Mouse (Mus musculus): ENCODE measurements around the gene Rpl22. TPM values are rescaled to one million over a fixed set of nuclear protein-coding genes. Genes with fewer than 3 reads are reported as not detected.

Gene Rpl22
- polyA plus RNA-seq, 1 experiment from 2014 or later, result 441 TPM

- no peaks in the 10 kb centered on the region for H3K9me3 ChIP-seq (replicated peaks; ENCODE audit: control insufficient read depth, low read length)
- no peak overlapping the region for H3K9ac ChIP-seq (replicated peaks; ENCODE audit: low read length)
- ATAC-seq (replicated peaks; ENCODE audit: insufficient number of reproducible peaks, low FRiP score, low TSS enrichment, low read depth) (no peak), DNase-seq (ENCODE audit: low spot score) (no peak)
- H3K4me3 ChIP-seq (ENCODE audit: low read depth, low read length), result no peak overlapping the region
- no peak overlapping the region for H3K27ac ChIP-seq (replicated peaks; ENCODE audit: low read depth, low read length)
- no peak overlapping the region for H3K4me2 ChIP-seq (ENCODE audit: low read depth, low read length)
- H3K27me3 ChIP-seq (ENCODE audit: control insufficient read depth, insufficient read depth, low read length), result peaks cover 20% of the 10 kb centered on the region
- WGBS, result 62% methylated on average over 7 of the region's 7 CpGs
- H3K4me1 ChIP-seq (ENCODE audit: control insufficient read depth, insufficient read depth, low read length), result peaks cover 1% of the 10 kb centered on the region; the same call in 1 of the 2 replicates
- H3K36me3 ChIP-seq (replicated peaks; ENCODE audit: control insufficient read depth, insufficient read depth, low read depth, low read length), result no peaks in the 10 kb centered on the region
These were observed 19.1 kb downstream of the Rpl22 start for GRCm38 (mm10) chr4:152344651-152345050.

GRCm38 (mm10) chr4:152345120-152345889 is 19.8 kb downstream of the Rpl22 start:
- H3K36me3 ChIP-seq (replicated peaks; ENCODE audit: control insufficient read depth, insufficient read depth, low read depth, low read length), result no peaks in the 10 kb centered on the region
- H3K9ac ChIP-seq (replicated peaks; ENCODE audit: low read length), result no peak overlapping the region
- ATAC-seq (replicated peaks; ENCODE audit: insufficient number of reproducible peaks, low FRiP score, low TSS enrichment, low read depth) (no peak), DNase-seq (ENCODE audit: low spot score) (no peak)
- 54% methylated on average over 7 of the region's 7 CpGs for WGBS
- H3K4me3 ChIP-seq (ENCODE audit: low read depth, low read length), result no peak overlapping the region
- no peak overlapping the region for H3K4me2 ChIP-seq (ENCODE audit: low read depth, low read length)
- H3K27ac ChIP-seq (replicated peaks; ENCODE audit: low read depth, low read length), result no peak overlapping the region
- peaks cover 16% of the 10 kb centered on the region for H3K27me3 ChIP-seq (ENCODE audit: control insufficient read depth, insufficient read depth, low read length)
- no peaks in the 10 kb centered on the region for H3K9me3 ChIP-seq (replicated peaks; ENCODE audit: control insufficient read depth, low read length)
- no peaks in the 10 kb centered on the region for H3K4me1 ChIP-seq (ENCODE audit: control insufficient read depth, insufficient read depth, low read length)

- WGBS, result 13% methylated on average over 17 of the region's 17 CpGs
- no peaks in the 10 kb centered on the region for H3K9me3 ChIP-seq (replicated peaks; ENCODE audit: control insufficient read depth, low read length)
- no peaks in the 10 kb centered on the region for H3K4me1 ChIP-seq (ENCODE audit: control insufficient read depth, insufficient read depth, low read length)
- H3K4me3 ChIP-seq (ENCODE audit: low read depth, low read length), result no peak overlapping the region
- H3K4me2 ChIP-seq (ENCODE audit: low read depth, low read length), result no peak overlapping the region
- no peaks in the 10 kb centered on the region for H3K36me3 ChIP-seq (replicated peaks; ENCODE audit: control insufficient read depth, insufficient read depth, low read depth, low read length)
- no peak overlapping the region for H3K9ac ChIP-seq (replicated peaks; ENCODE audit: low read length)
- no peak overlapping the region for H3K27ac ChIP-seq (replicated peaks; ENCODE audit: low read depth, low read length)
- peaks cover 13% of the 10 kb centered on the region for H3K27me3 ChIP-seq (ENCODE audit: control insufficient read depth, insufficient read depth, low read length)
- no peak for ATAC-seq (replicated peaks; ENCODE audit: insufficient number of reproducible peaks, low FRiP score, low TSS enrichment, low read depth)
- peak; percentile 60 for DNase-seq (ENCODE audit: low spot score)
These were observed 24.4 kb downstream of the Rpl22 start for GRCm38 (mm10) chr4:152349837-152350381.

GRCm38 (mm10) chr4:152350722-152351421 is 25.3 kb downstream of the Rpl22 start:
- Histone ChIP-seq H3K9me3 (replicated peaks; ENCODE audit: control insufficient read depth, low read length) (no peaks in the 10 kb centered on the region), H3K4me1 (ENCODE audit: control insufficient read depth, insufficient read depth, low read length) (no peaks in the 10 kb centered on the region), H3K27me3 (ENCODE audit: control insufficient read depth, insufficient read depth, low read length) (peaks cover 13% of the 10 kb centered on the region), H3K9ac (replicated peaks; ENCODE audit: low read length) (no peak overlapping the region), H3K27ac (replicated peaks; ENCODE audit: low read depth, low read length) (no peak overlapping the region), H3K4me3 (ENCODE audit: low read depth, low read length) (no peak overlapping the region), H3K36me3 (replicated peaks; ENCODE audit: control insufficient read depth, insufficient read depth, low read depth, low read length) (no peaks in the 10 kb centered on the region), H3K4me2 (ENCODE audit: low read depth, low read length) (no peak overlapping the region)
- DNase-seq (ENCODE audit: low spot score) (no peak), ATAC-seq (replicated peaks; ENCODE audit: insufficient number of reproducible peaks, low FRiP score, low TSS enrichment, low read depth) (no peak)
- 38% methylated on average over 8 of the region's 8 CpGs for WGBS

GRCm38 (mm10) chr4:152351422-152352305 is 26.1 kb downstream of the Rpl22 start:
- Histone ChIP-seq H3K4me1 (ENCODE audit: control insufficient read depth, insufficient read depth, low read length) (no peaks in the 10 kb centered on the region), H3K4me3 (ENCODE audit: low read depth, low read length) (no peak overlapping the region), H3K27ac (replicated peaks; ENCODE audit: low read depth, low read length) (no peak overlapping the region), H3K4me2 (ENCODE audit: low read depth, low read length) (no peak overlapping the region), H3K36me3 (replicated peaks; ENCODE audit: control insufficient read depth, insufficient read depth, low read depth, low read length) (no peaks in the 10 kb centered on the region), H3K9ac (replicated peaks; ENCODE audit: low read length) (no peak overlapping the region), H3K9me3 (replicated peaks; ENCODE audit: control insufficient read depth, low read length) (no peaks in the 10 kb centered on the region), H3K27me3 (ENCODE audit: control insufficient read depth, insufficient read depth, low read length) (peaks cover 13% of the 10 kb centered on the region)
- ATAC-seq (replicated peaks; ENCODE audit: insufficient number of reproducible peaks, low FRiP score, low TSS enrichment, low read depth) (0 out of 2 replicates have a peak, but pooled peaks have one; percentile 35), DNase-seq (ENCODE audit: low spot score) (peak; percentile 70)
- WGBS, result 12% methylated on average over 14 of the region's 14 CpGs

- no peak overlapping the region for H3K4me2 ChIP-seq (ENCODE audit: low read depth, low read length)
- 83% methylated on average over 14 of the region's 14 CpGs for WGBS
- no peak overlapping the region for H3K4me3 ChIP-seq (ENCODE audit: low read depth, low read length)
- H3K4me1 ChIP-seq (ENCODE audit: control insufficient read depth, insufficient read depth, low read length), result no peaks in the 10 kb centered on the region
- H3K9me3 ChIP-seq (replicated peaks; ENCODE audit: control insufficient read depth, low read length), result no peaks in the 10 kb centered on the region
- H3K36me3 ChIP-seq (replicated peaks; ENCODE audit: control insufficient read depth, insufficient read depth, low read depth, low read length), result no peaks in the 10 kb centered on the region
- ATAC-seq (replicated peaks; ENCODE audit: insufficient number of reproducible peaks, low FRiP score, low TSS enrichment, low read depth) (no peak), DNase-seq (ENCODE audit: low spot score) (no peak)
- H3K9ac ChIP-seq (replicated peaks; ENCODE audit: low read length), result no peak overlapping the region
- H3K27me3 ChIP-seq (ENCODE audit: control insufficient read depth, insufficient read depth, low read length), result peaks cover 13% of the 10 kb centered on the region
- H3K27ac ChIP-seq (replicated peaks; ENCODE audit: low read depth, low read length), result no peak overlapping the region
These were observed 28.5 kb downstream of the Rpl22 start for GRCm38 (mm10) chr4:152353886-152354637.

- H3K9ac ChIP-seq (replicated peaks; ENCODE audit: low read length), result no peak overlapping the region
- no peak for ATAC-seq (replicated peaks; ENCODE audit: insufficient number of reproducible peaks, low FRiP score, low TSS enrichment, low read depth)
These were observed 30.1 kb downstream of the Rpl22 start for GRCm38 (mm10) chr4:152355672-152356071.

More at GRCm38 (mm10) chr4:152355672-152356071, 30.1 kb downstream of the Rpl22 start:
- no peak for DNase-seq (ENCODE audit: low spot score)
- WGBS, result 73% methylated on average over 7 of the region's 7 CpGs
- Histone ChIP-seq H3K4me1 (ENCODE audit: control insufficient read depth, insufficient read depth, low read length) (no peaks in the 10 kb centered on the region), H3K27ac (replicated peaks; ENCODE audit: low read depth, low read length) (no peak overlapping the region), H3K36me3 (replicated peaks; ENCODE audit: control insufficient read depth, insufficient read depth, low read depth, low read length) (no peaks in the 10 kb centered on the region), H3K4me3 (ENCODE audit: low read depth, low read length) (no peak overlapping the region), H3K4me2 (ENCODE audit: low read depth, low read length) (no peak overlapping the region), H3K27me3 (ENCODE audit: control insufficient read depth, insufficient read depth, low read length) (peaks cover 5% of the 10 kb centered on the region; the same call in 1 of the 2 replicates), H3K9me3 (replicated peaks; ENCODE audit: control insufficient read depth, low read length) (no peaks in the 10 kb centered on the region)
